Mouse (Mus musculus) liver, postnatal 0 days (tissue): ENCODE data around the gene Errfi1. TPM values are rescaled to one million over a fixed set of nuclear protein-coding genes. Genes with fewer than 3 reads are reported as not detected.

Experiments used
- ATAC-seq: fragments of 200-750 bp; cut with Nextera tagmentation; 2 replicates; pipeline ENCODE4 v1.8.0; 2017; ENCODE audit warnings: mild to moderate bottlenecking, moderate library complexity
- DNase-seq: peaks from one replicate; pipeline ENCODE4 v3.0.0-alpha.2; 2016
- H3K27ac ChIP-seq: fragments of 300-500 bp; sonication (generic); 2 replicates; pipeline ENCODE4 v1.5.1; 2014; ENCODE audit warnings: antibody characterized with exemption, moderate library complexity, mild to moderate bottlenecking, low read depth
- H3K27me3 ChIP-seq: fragments of 300-500 bp; sonication (generic); 2 replicates; pipeline ENCODE4 v1.6.1; 2014; ENCODE audit warnings: low read length, control low read depth, mixed read lengths; ENCODE audit not compliant: insufficient read depth
- H3K36me3 ChIP-seq: fragments of 300-500 bp; sonication (generic); replicated peaks from 2 replicates; pipeline ENCODE4 v1.6.1; 2014; ENCODE audit warnings: mild to moderate bottlenecking, control low read depth, low read length, moderate library complexity, mixed read lengths; ENCODE audit not compliant: insufficient read depth
- H3K4me1 ChIP-seq: fragments of 300-500 bp; sonication (generic); 2 replicates; pipeline ENCODE4 v1.6.1; 2014; ENCODE audit warnings: antibody characterized with exemption, mild to moderate bottlenecking, control low read depth; ENCODE audit not compliant: insufficient read depth
- H3K4me2 ChIP-seq: fragments of 300-500 bp; sonication (generic); 2 replicates; pipeline ENCODE4 v1.6.1; 2014; ENCODE audit warnings: low read depth, mild to moderate bottlenecking, low read length, moderate library complexity, mixed read lengths
- H3K4me3 ChIP-seq: fragments of 300-500 bp; sonication (generic); 2 replicates; pipeline ENCODE4 v1.5.1; 2014; ENCODE audit warnings: low read depth, low read length
- H3K9ac ChIP-seq: fragments of 300-500 bp; sonication (generic); replicated peaks from 2 replicates; pipeline ENCODE4 v1.6.1; 2014; ENCODE audit warnings: mild to moderate bottlenecking, moderate library complexity
- H3K9me3 ChIP-seq: fragments of 300-500 bp; sonication (generic); 2 replicates; pipeline ENCODE4 v1.6.1; 2016; ENCODE audit warnings: mild to moderate bottlenecking, control low read depth, low read length, mixed read lengths
- CTCF ChIP-seq: sonication (generic); IDR thresholded peaks from 2 replicates; pipeline ENCODE4 v1.5.1; 2016; ENCODE audit warnings: antibody characterized with exemption, low read depth
- EP300 ChIP-seq: IDR thresholded peaks from 2 replicates; pipeline ENCODE4 v1.6.1; 2016; ENCODE audit warnings: antibody characterized with exemption, low read depth, mild to moderate bottlenecking
- WGBS: fragments of 180-500 bp; shearing (Covaris S2); extraction: QIAGEN DNeasy Blood & Tissue Kit; methylation state at CpG from one replicate; pipeline ENCODE4 v1.1.7; 2014; ENCODE audit not compliant: insufficient replicate concordance; 5-methylcytosine and 5-hydroxymethylcytosine counted together
- polyA plus RNA-seq: library from polyadenylated mRNA; unstranded; fragments of >200 nt; fragmentation: Nextera tagmentation; extraction: Ambion mirVana; gene quantifications from 2 replicates; pipeline ENCODE4 v1.2.1, GENCODE M21; 2015

Errfi1 gene
- polyA plus RNA-seq, result 141 and 148 TPM in 2 replicates

- WGBS, result 49% methylated on average over 13 of the region's 13 CpGs
- peak within 1 kb of the TSS; percentile 75 for H3K4me2 ChIP-seq
- H3K27me3 ChIP-seq, result peaks cover 5% of the 10 kb centered on the region; the same call in 1 of the 2 replicates
- peak; percentile 75 for DNase-seq
- peak within 1 kb of the TSS; percentile 59 for H3K9ac ChIP-seq
- TF ChIP-seq EP300, result peak; percentile 81
- no peak for TF ChIP-seq CTCF
- H3K27ac ChIP-seq, result peak within 1 kb of the TSS; percentile 95
- H3K4me1 ChIP-seq, result peaks cover 10% of the 10 kb centered on the region
- H3K4me3 ChIP-seq, result peak within 1 kb of the TSS; percentile 72
- no peaks in the 10 kb centered on the region for H3K36me3 ChIP-seq
- H3K9me3 ChIP-seq, result no peaks in the 10 kb centered on the region
- peak; percentile 75 for ATAC-seq
Observed at GRCm38 (mm10) chr4:150853680-150854461, at the start of gene Errfi1. TSS of gene Errfi1 (plus strand) at chr4:150853919.

GRCm38 (mm10) chr4:150804204-150804603 is 49.5 kb upstream of the Errfi1 start:
- DNase-seq (no peak), ATAC-seq (peak; percentile 73)
- Histone ChIP-seq H3K4me2 (no peak overlapping the region), H3K9ac (no peak overlapping the region), H3K4me3 (no peak overlapping the region), H3K27me3 (no peaks in the 10 kb centered on the region), H3K9me3 (no peaks in the 10 kb centered on the region), H3K27ac (peak overlapping the region; percentile 40; the same call in 1 of the 2 replicates), H3K4me1 (peaks cover 10% of the 10 kb centered on the region), H3K36me3 (no peaks in the 10 kb centered on the region)
- no peak for TF ChIP-seq EP300
- TF ChIP-seq CTCF, result no peak
- 67% methylated on average over 6 of the region's 6 CpGs for WGBS

DNA sequence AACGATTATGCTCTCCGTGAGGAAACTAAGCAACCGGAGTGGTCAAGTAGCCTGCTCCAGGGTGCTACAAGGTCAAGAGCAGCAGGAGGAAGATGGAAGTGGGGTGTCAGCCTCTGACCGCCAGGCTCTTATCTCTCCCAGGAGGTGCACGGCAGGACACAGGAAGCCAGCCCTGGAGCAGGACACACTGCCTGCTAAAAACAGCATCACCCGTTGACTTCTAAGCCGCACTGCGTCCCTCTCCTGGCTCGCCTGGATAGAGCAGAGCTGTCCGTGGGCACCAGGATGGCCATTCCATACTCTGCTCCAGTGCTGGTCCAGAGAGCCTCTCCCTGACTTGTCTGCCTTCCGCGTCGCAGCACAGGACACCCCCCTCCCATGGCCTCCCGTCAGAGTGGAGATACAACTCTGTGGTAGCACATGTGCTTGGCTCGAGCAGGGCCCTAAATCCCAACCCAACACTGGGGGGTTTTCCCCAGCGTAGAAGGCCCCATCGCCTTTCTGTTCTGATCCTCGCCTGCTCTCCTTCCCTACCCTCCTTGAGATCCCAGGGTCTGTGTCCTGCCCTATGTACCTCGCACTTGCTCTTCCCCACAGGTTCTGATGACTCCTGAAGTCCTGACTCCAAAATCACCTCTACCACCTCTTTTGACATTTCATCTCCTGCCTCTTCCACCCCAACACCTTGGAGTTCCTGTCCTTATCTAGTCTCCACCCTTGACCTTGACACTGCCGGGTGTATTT is 45.8 kb upstream of the Errfi1 start:
- Histone ChIP-seq H3K4me3 (no peak overlapping the region), H3K4me2 (no peak overlapping the region), H3K4me1 (no peaks in the 10 kb centered on the region), H3K36me3 (no peaks in the 10 kb centered on the region), H3K27ac (no peak overlapping the region), H3K9ac (no peak overlapping the region), H3K9me3 (no peaks in the 10 kb centered on the region), H3K27me3 (no peaks in the 10 kb centered on the region)
- WGBS, result 55% methylated on average over 20 of the region's 20 CpGs
- TF ChIP-seq CTCF (no peak), EP300 (no peak)
- DNase-seq, result no peak
- ATAC-seq, result no peak

GRCm38 (mm10) chr4:150808471-150808847 is 45.3 kb upstream of the Errfi1 start:
- Histone ChIP-seq H3K4me2 (no peak overlapping the region), H3K9me3 (no peaks in the 10 kb centered on the region), H3K9ac (no peak overlapping the region), H3K36me3 (no peaks in the 10 kb centered on the region), H3K27ac (no peak overlapping the region), H3K4me3 (no peak overlapping the region), H3K27me3 (no peaks in the 10 kb centered on the region), H3K4me1 (no peaks in the 10 kb centered on the region)
- TF ChIP-seq EP300, result no peak
- TF ChIP-seq CTCF, result no peak
- 36% methylated on average over 12 of the region's 12 CpGs for WGBS
- DNase-seq, result no peak
- no peak for ATAC-seq

DNA sequence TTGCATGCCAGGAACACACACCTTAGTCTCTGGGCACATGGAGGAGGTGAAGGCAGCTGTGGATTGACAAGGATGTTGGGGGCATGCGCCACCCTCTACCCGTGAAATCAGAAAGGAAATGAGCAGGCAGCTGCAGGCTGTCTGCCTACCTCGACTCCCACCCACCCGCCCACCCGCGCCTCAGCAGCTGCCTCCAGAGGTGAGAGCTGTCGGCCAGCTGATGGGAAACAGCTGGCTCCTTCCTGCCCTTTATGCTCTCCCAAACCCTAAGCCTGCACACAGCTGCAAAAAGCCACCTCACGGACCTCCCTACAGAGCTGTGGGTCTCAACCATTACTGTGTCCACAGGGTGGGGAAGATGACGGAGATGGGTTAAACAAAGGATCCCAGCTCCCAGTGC is 44.4 kb upstream of the Errfi1 start:
- no peak overlapping the region for H3K27ac ChIP-seq
- no peak for ATAC-seq
- 31% methylated on average over 9 of the region's 9 CpGs for WGBS
- no peaks in the 10 kb centered on the region for H3K9me3 ChIP-seq
- no peaks in the 10 kb centered on the region for H3K27me3 ChIP-seq
- DNase-seq, result no peak
- no peak overlapping the region for H3K4me2 ChIP-seq
- no peaks in the 10 kb centered on the region for H3K36me3 ChIP-seq
- H3K4me1 ChIP-seq, result no peaks in the 10 kb centered on the region
- no peak overlapping the region for H3K9ac ChIP-seq
- TF ChIP-seq EP300 (no peak), CTCF (no peak)
- no peak overlapping the region for H3K4me3 ChIP-seq

DNA sequence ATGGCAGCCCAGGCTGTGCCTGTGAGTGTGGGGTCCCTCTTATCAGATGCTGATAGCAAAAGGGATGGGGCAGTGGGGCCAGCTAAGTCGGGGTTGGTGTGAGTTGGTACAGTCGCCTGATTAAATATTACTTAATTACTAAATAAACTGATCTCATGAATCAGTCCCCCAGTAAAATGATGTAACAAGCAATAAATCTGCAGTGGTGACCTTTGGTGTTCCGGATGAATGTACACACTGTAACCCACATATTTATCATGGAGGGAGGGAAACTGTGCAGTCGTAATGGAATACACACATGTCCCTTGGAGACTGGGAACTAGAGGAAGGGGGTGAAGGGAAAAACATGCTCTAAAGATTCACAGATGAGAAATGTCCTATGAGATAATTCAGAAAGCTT is 38.6 kb upstream of the Errfi1 start:
- no peak overlapping the region for H3K4me3 ChIP-seq
- no peak overlapping the region for H3K4me2 ChIP-seq
- no peaks in the 10 kb centered on the region for H3K4me1 ChIP-seq
- H3K36me3 ChIP-seq, result no peaks in the 10 kb centered on the region
- no peaks in the 10 kb centered on the region for H3K9me3 ChIP-seq
- H3K9ac ChIP-seq, result no peak overlapping the region
- no peak for TF ChIP-seq CTCF
- no peak for TF ChIP-seq EP300
- no peaks in the 10 kb centered on the region for H3K27me3 ChIP-seq
- ATAC-seq, result no peak
- no peak for DNase-seq
- H3K27ac ChIP-seq, result no peak overlapping the region
- 61% methylated on average over 4 of the region's 4 CpGs for WGBS
